ENCODE assay signal across 8 mouse cellular contexts in genomic region chr6:92091130-92091591, GRCm38 (mm10). TPM values are rescaled to one million over a fixed set of nuclear protein-coding genes. Genes with fewer than 3 reads are reported as not detected.
DNase-seq lines count a peak whose midpoint lies in the region; ATAC-seq lines count a peak whose summit lies in the region.

Gene Nr2c2, plus strand, starts transcription at chr6:92091390.

- intact Hi-C loops in gastrocnemius, postnatal 36 days (cut with DNase I) = no loop called here
- intact Hi-C loops in left cerebral cortex, postnatal 25 days (cut with DNase I) = loop anchor here (5.0 kb wide), 3 partner anchors 91 to 574 kb away; partner anchors contain the start of genes Lsm3, Mrps25 and Xpc

- H3K36me3 ChIP-seq in intestine, embryonic 15.5 days = no peaks in the 10 kb centered on the region

- H3K9me3 ChIP-seq in intestine, embryonic 15.5 days = no peaks in the 10 kb centered on the region

- H3K4me3 ChIP-seq in intestine, embryonic 15.5 days (replicated peaks) = peak within 1 kb of the TSS; percentile 98

- under 1% methylated on average over 54 of the region's 58 CpGs for WGBS in intestine, embryonic 15.5 days

- H3K27ac ChIP-seq in intestine, embryonic 15.5 days = peak within 1 kb of the TSS; percentile 100

- 0 out of 2 replicates have a peak, but pooled peaks cover 17% of the 10 kb centered on the region for H3K4me1 ChIP-seq in intestine, embryonic 15.5 days (replicated peaks)

- peak; percentile 74 for ATAC-seq in intestine, embryonic 15.5 days

- peak; percentile 83 for DNase-seq in adrenal gland, adult 8-10 months
- peak; percentile 56 for DNase-seq in embryo, embryonic 11.5 days (ENCODE audit: low read depth, low spot score)
- DNase-seq in gastrocnemius, postnatal 36 days = peak; percentile 76 to 83
- peak; percentile 85 to 87 for DNase-seq in left cerebral cortex, postnatal 25 days (ENCODE audit: low spot score in 2 of 2)
- DNase-seq in mesoderm, embryonic 11.5 days (ENCODE audit: low read depth, low spot score) = peak; percentile 82
- peak; percentile 90 for DNase-seq in right cerebral cortex, postnatal 25 days
- peak; percentile 73 to 84 for DNase-seq in urinary bladder, postnatal 36 days (ENCODE audit: low spot score in 2 of 2)

- H3K9ac ChIP-seq in intestine, embryonic 15.5 days = peak within 1 kb of the TSS; percentile 97

- no peaks in the 10 kb centered on the region for H3K27me3 ChIP-seq in intestine, embryonic 15.5 days (replicated peaks)

- peak within 1 kb of the TSS; percentile 73 for H3K4me2 ChIP-seq in intestine, embryonic 15.5 days (replicated peaks)

RNA-seq across cellular contexts. Expression of gene Nr2c2, which starts in this region (rescaled TPM):
- total RNA-seq in adrenal gland, adult 8-10 months (2022) = 10 to 100 TPM; 41.2 to 57.1 (median 45.4) TPM
- total RNA-seq in gastrocnemius, postnatal 36 days (2021) = 10 to 100 TPM; 17.7 to 24.2 TPM
- 18.3 and 19.3 TPM in 2 replicates for polyA plus RNA-seq in intestine, embryonic 15.5 days (2015; fragmentation: Nextera tagmentation; extraction: Ambion mirVana)
- 10 to 100 TPM; 93.2 to 97.8 TPM for total RNA-seq in left cerebral cortex, postnatal 25 days (2021)

Comparison
In these comparisons a context has a peak if more than half of its experiments do, and no peak if none do; other contexts are left out.
1. Peak in every context shown above with its lines: DNase-seq, ATAC-seq, H3K4me3 ChIP-seq and H3K27ac ChIP-seq.